Mouse (Mus musculus) urinary bladder, adult 2 months (tissue): Measurements from ENCODE around the gene Aco2. TPM values are rescaled to one million over a fixed set of nuclear protein-coding genes. Genes with fewer than 3 reads are reported as not detected.
A peak's percentile ranks its signal among the peaks of the same experiment; 100 is the strongest.

Source experiments
- DNase-seq: peaks from one replicate; pipeline ENCODE4 v3.0.0; 2022; ENCODE audit warnings: low spot score
- polyA plus RNA-seq: library from polyadenylated mRNA; depleted of rRNA; stranded (reverse); fragments of >200 nt; gene quantifications from 2 replicates; pipeline ENCODE4 v1.2.3, GENCODE M21; 2012

Aco2 gene
- polyA plus RNA-seq, 1 experiment, result 185 TPM

DNA sequence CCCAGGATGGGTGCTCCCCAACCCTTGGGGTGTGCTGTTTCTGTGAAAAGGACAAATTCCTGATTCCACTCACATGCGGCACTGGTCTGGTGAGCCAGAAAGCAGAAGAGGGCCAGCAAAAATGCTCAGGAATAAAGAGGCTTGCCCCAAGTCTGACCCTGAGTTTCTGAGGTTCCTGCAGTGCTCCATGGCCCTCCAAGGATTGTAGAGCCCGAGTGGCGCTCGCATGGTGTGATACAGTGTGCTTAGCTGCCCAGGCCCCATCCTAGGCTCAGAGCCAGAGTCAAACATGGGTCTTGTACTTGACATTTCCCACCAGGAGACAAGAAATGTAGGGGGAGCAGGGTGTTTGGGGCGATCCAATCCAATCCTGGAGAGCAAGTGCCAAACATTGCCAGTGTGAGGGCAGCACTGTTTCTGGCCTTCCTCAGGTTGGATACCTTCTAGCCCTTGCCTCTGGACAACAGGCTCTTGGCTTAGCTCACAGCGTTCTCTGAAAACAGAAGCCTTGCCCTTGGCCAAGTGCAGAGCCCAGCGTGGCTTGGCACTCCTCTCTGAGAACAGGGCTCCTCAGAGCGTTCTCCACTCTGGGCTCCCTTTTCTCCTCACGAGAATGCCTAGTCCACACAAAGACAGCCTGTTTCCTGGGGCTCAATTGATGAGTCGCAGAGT, 48.6 kb downstream of the Aco2 start:
- DNase-seq, result no peak

DNA sequence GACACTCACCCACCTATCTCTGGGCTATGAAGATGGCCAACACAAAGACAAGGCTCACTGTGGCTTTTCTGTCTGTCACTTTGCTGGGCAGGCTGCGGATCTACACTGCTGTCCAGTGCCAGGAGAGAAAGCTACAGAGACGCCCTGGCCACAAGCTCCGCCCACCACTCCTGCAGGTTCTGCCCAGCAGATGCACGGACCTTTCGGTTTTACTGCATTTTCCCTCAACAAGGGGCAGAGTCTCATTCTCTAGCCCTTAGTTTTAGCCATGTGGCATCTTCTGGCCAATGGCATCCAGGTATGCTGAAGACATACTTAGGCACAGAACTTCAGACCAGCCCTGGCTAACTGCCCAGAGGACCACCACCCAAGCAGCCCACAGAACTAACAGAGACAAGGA, 49.1 kb downstream of the Aco2 start:
- DNase-seq, result no peak

DNA sequence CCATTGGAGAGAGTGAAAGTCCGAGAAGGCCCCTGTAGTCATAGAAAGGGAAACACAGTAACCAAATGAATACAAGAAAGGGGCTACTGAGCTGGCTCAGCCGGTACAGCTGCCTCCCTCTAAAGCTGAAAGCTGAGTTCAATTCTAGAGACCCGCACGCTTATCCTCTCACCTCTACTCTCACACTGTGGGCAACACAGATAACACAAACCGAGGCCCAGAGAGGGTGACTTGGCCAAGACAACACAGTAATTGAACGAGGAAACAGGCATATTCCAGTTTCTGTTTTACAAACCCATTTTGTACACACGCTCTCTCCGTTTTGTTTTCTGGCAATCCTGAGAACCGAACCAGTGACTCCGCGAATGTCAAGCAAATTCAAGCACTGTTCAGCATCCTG, 52.8 kb downstream of the Aco2 start:
- DNase-seq, result no peak

DNA sequence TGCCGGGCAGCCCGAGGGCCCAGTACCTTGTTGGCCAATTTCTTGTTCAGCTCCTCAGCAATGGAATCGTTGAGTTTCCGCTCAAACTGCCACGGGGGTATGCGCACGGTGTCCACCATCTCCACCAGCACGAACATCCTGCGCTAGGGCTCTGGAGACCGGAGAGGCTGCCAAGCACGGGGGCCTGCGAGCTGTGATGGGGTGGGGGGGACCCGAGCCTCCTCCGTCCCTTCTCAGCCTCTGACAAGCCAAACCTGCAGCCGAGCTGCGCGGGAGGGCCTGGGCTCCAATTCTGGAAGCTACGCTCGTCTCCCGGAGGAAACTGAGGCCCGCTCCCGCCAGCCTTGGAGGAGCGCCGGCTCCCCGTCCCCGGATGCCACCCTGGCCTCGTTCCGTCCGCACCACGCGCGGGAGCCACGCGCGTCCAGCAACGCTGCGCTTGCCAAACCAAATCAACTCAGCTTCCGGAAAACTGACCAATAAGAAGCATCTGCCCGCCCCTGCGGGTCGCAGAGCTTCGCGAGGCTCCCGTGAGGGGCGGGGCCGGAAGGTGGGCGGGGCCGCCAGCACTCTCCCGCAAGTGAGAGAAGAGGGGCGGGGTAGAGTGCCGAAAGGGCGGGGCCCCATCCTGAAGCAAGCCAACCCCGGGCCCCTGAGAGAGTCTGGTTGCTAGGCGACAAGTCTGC, 53.8 kb downstream of the Aco2 start, which contains the start of gene Polr3h:
Gene Polr3h, minus strand, starts transcription at position 481 of the 686 bp plus-strand sequence.
- peak; percentile 68 for DNase-seq

DNA sequence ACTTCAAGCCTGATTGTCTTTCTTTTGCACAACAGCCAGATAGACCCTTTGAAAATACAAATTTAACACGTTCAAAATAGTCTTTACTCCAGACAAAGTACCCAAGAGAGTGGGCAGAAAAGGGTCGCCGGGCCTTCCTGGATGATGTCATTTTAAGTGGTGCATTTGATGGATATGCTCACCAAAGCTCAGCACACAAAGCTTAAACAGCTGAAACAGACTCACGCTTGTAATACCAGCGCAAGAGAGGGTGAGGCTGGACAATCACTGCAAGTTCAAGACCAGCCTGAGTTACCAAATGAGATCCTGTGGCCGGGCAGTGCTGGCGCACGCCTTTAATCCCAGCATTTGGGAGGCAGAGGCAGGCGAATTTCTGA, 54.3 kb downstream of the Aco2 start:
- DNase-seq, result no peak

DNA sequence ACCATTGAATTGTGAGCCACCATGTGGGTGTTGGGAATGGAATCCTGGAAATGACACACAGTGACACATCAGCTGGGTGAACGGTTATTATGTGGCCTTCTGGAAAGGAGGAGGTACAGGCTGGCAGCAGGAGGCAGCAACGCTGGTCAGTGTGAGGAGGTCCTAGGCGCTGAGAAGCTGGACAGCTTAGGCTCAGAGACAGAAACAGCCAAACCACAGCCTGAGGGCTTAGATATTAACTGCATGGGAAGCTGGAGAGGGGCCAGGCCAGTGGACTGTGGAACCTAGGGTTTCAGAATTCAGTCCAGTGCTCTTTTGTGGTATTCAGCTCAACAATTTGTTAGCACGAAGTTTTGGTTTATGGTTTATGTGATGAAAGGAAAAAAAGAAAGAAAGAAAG, 55.6 kb downstream of the Aco2 start:
- DNase-seq, result no peak

DNA sequence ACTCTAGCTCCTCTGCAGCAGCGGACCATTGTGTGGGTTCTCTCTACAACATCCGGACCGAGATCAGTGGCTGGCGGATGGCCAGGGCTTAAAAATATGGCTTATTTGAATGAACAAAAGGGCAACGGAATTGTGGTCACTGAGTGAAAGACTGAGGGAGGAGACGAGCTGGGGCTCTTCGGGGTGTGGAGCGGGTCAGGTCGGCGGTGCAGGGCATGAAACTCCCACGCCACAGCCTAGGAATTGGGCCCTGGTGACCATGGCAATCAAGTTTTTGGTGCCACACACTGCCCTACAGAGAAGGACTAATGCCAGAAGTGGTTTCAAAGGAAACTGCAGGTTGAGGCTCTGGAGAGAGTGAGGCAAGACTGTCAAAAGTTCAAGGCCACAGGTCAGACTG, 56.2 kb downstream of the Aco2 start:
- DNase-seq, result no peak

DNA sequence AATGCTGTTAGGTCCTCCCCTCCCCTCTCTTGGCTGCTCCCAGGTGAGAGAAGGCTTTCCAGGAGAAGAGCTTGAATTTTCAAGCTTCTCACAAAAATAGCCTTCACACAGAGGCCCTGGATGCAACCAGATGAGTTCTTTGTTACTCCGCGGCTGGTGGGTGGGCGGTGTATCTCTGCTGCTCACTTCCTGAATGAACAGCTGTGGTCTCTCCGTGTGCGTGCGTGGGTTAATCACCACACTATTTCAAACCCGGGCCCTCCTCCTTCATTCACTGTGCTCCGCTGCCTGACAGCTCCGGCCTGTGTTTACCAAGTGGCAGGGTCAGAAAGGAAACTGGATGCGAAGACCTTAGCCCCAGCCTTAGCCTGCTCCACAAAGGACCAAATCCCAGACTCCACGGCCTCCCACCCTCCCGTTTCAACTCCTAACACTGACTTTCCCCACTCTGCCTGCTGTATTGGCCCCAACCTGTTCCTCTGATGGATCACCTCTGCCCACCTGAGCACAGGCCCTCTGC, 60.9 kb downstream of the Aco2 start:
- DNase-seq, result no peak

DNA sequence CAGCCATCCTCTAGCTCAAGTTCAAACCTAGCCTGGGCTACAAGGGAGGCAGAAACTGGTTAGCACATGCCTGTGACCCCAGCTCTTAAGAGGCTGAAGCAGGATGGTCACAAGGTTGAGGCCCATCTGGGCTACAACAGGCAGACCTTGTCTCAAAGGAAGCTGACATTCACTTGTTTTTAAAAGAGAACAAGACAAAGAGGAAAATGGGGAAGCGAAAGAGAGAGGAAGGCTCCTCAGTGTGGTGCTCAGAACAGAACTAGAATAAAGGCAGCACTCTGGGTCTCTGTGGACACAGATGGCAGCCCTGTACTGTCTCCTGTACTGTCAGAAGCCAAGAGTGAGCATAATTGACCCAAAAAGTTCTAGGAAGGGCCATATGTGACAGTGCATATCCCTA, 61.9 kb downstream of the Aco2 start:
- no peak for DNase-seq

DNA sequence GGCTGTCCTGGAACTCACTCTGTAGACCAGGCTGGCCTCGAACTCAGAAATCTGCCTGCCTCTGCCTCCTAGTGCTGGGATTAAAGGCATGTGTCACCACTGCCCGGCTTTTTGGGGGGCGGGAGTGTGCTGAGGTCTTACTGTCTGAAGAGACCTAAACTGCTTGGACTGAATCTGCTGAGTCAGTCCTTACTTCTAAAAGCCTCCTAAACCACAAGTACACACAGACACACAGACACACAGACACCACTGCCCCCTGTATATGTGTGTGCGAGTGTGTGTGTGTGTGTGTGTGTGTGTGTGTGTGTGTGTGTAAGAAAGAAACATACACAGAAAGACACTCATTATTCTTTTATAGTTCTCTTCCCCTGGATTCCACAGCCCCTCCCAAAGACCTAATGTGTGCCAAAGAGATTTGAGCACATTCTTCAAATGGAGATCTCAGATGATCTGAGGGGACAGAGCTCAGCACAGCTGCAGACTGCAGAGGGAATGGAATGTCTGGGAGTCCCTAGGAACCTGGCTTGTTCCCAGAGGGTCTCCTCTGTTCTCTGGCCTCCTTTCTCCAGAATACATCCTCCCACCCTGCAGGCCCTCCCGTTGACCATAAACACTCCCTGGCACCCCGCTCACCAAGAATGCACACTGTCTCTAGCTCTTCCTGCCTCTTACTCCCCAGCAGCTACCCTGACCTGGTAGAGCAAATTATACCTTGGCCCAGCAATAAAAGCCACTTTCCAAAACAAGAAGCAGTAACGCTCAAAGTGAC, 63.9 kb downstream of the Aco2 start:
- DNase-seq, result no peak

DNA sequence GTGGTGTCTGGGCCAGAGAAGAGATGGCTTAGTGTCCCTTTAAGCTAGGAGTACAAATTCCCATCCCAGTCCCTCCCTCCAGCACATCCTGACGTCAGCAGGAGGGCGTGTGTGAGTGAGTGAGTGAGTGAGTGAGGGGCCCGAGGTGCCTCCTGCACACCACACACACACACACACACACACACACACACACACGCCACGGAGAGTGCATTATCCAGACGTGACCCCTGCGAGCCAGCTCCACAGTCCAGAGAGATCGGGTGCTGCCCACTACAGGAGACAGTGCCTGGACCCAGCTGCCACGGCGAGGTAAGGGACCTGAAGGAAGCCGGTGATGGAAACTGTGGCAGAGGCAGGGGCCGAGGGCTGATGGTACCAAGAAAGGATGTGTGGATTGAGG, 64.6 kb downstream of the Aco2 start, which contains the start of gene Csdc2:
Gene Csdc2, plus strand, starts transcription at position 81 of the 400 bp plus-strand sequence.
- DNase-seq, result no peak

DNA sequence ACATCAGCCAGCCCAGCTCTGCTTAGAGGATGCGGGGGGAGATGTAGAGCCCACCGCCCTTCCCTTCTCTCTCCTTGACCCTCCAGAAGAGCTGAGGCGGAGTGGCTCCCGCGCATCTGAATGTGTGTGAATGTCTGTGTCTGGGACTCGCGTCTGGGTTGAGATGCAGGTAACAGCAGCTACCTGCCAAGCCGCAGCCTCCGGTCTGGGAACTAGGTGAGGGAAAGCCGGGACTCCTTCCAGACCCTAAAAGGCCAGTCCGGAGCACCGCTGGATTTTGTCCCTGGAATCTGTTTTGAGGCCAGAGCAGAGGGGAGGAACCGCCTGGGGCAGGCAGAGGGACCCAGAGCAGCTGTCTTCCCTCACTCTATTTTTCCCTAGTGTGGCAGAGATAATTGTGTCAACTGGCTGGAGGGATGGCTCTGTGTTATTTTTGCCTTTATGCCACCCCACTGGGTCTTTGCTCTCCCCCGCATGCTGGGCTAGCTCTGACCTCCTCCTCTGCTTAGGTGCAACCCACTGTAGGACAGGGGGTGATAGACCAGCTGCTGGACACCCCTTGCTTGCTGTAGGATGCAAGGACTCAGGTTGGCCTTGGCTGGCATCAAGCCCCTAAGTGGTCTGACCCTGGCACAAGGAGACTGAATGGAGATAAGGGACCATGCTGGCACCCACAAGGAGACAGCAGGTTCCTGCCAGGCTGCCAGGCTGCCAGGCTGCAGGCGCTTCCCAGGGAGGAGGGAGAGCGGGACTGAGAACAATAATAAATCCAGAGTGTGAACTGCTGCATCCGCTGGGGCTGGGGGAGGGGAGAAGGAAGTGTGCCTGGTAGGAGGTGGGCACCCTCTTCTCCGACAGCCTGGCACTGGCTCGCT, 65.2 kb downstream of the Aco2 start:
- no peak for DNase-seq

DNA sequence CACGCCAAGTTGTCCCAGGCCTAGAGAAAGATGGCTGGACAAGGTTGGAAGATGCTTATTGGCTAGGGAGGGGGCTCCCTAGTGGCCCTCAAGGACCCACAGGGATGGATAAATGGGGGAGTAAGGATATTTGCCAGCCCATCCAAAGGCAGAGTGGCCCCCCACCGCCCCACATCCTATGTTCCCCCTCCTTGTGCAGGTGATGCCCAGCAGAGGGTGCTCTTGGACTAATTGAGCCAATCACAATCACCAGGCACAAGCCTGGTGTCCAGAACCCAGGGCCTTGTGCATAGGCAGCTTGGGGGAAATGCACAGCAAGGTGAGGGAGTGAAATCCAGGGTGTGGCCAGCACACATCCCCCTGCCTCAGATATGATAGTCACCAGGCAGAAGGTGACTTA, 66.1 kb downstream of the Aco2 start:
- no peak for DNase-seq

DNA sequence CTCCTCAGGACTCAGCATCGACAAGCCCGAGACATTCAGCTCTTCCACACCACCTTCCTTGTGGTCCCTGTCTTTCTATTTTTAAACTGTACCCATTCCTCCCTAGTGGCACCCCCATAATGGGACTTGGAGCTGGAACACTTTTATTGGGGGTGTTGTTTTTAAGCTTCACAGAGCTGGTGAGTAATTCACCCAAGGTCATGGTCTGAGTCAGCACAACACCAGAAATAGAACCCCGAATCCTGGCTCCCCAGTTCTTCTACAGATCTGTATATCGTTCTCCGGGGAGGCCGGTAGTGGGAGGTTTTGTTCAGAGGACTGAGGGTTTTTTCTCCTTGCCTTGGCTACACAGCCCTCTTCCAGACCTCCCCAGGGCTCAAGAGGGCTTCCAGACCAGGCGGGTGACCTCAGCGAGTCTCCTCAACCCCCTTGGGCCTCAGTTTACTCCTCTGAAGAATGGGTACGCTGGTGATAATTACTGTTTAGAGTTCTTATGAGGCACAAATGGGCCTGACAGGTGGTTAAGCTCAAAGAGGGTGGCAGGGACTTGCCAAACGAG, 67.1 kb downstream of the Aco2 start:
- no peak for DNase-seq

DNA sequence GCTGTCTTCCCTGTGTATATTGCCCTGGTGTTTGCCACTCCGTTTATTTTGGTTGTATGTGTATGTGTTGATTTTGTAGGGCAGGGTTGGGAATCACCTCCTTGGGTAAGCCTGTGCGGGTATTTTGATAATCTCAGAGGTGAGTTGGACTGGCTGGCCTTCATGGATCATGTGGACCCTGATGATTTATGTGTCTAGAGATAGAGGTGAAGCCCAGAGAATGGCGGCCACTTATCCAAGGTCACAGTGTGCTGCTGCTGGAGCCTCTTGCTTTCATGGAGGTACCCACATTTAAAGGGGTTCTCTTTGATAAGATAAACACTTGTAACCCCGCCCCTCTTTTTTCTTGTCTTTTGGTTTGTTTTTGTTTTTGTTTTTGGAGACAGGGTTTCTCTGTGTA, 67.7 kb downstream of the Aco2 start:
- DNase-seq, result no peak

DNA sequence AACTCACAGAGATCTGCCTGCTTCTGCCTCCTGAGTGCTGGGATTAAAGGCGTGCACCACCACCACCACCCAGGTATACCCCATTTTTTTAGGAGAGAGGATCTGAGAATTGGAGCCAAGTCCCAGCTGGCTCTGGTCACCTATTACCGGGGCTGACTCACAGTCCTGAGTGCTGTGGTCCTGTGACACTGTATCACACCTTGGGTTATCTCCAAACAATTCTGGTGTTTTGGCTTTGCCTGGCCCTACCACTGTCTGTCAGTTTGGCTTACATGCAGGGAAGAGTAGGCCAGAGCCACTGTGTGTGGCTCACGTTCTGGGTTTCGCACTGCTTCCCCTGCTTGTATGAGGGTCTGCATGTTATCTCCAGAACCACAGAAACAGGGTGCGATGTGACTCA, 68.1 kb downstream of the Aco2 start:
- no peak for DNase-seq

DNA sequence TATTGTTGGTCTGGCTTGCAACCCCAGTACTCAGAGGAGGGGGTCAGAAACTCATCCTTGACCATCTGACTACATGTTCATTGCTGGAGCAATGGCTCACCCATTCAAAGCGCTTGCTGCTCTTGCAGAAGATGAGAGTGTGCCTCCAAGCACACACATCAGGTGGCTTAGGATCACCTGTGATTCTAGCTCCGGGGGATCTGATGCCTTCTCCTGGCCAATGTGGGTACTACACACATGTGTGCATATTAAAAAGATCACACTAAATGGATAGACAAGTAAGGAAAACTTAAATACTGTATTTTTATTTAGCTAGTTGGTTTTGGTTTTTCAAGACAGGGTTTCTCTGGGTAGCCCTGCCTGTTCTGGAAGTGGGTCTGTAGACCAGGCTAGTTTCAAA, 68.9 kb downstream of the Aco2 start:
- DNase-seq, result no peak

DNA sequence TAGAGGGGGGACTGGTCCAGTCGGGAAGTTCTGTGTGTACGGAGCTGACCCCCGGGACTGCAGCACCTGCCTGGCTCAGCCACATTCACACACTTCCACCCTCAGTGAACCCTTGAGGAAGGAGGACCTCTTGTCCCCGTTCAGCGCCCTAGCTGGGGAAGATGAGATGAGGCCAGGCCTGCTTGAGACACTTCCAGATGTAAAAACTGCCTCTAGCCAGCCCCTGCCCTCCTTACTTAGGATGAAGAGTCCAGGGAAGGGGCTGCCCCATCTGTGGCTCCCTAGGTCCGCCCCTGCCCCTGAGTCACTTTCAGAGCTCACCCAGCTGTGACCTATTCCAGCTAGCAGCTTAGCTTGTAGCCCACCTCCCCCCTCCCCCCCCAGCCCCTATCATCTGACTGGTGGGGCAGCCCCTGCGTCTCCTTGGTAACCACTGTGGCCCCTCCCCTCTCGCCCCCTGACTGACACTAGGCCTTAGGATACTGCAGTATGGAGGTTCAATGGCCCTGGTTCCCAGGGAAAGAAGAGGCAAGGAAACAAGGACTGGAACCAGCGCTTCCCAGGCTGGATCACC, 71.2 kb downstream of the Aco2 start:
- DNase-seq, result no peak

DNA sequence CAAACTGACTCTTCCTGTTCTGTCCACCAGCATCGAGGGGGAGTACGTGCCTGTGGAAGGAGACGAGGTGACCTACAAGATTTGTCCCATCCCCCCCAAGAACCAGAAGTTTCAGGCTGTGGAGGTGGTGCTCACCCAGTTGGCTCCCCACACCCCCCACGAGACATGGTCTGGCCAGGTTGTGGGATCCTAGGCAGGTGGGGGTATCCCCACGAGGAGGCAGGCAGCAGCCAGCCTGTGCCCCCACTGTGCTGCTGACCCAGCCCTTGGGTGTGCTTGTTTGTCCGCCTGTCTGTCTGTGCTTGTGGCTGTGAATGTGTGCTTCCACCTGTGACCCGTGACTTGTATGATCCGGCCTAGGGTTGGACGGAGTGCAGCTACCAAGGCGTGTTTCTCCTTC, 77.0 kb downstream of the Aco2 start:
- DNase-seq, result no peak

DNA sequence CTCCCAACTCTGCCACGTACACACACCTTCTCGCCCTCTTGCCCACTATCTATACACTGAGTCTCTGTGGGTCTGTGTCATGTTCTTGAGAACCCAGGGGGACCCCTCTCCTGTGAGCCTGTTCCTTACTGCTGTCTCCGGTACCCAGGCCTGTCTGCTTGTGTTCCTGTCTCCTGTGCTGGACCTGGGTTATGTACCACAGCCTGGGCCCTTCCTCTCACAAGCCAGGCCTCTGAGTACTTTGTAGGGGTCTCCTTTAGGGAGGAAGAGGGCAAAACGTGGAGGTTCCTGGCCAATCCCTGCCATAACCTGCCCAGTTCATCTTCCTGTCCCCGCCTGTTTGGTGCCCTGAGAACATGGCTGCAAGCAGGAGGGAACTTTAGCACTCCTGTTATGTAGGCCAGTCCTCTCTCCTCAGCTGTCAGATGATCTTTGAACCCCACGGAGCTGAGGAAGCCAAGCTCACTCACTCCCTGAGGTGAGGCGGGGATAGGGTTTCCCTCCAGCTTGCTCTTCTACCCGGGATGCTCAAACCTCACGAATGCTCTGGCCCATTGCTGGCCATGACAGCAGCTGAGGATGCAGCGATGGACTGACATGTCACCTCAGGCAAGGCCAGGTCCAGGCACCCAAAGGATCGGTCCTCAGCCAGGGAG, 77.5 kb downstream of the Aco2 start:
- DNase-seq, result no peak
